Mouse (Mus musculus): ENCODE measurements around the gene Sord.

Sord gene

GRCm38 (mm10) chr2:122241226-122241625 lies 6.7 kb downstream of the Sord start:
- DNase-seq = no peak

- DNase-seq = no peak
Observed at GRCm38 (mm10) chr2:122241935-122242334, 7.4 kb downstream of the Sord start.

GRCm38 (mm10) chr2:122243671-122244131 lies 9.2 kb downstream of the Sord start:
- DNase-seq = peak; percentile 63

- no peak for DNase-seq
Observed at GRCm38 (mm10) chr2:122247786-122248185, 13.2 kb downstream of the Sord start.

- no peak for DNase-seq
Observed at GRCm38 (mm10) chr2:122255997-122256396, 21.4 kb downstream of the Sord start.

GRCm38 (mm10) chr2:122260729-122261128 lies 26.2 kb downstream of the Sord start:
- no peak for DNase-seq

- DNase-seq = no peak
Observed at GRCm38 (mm10) chr2:122264690-122265089, 30.1 kb downstream of the Sord start.

- DNase-seq = no peak
Observed at GRCm38 (mm10) chr2:122266407-122267193, 32.1 kb downstream of the Sord start.

GRCm38 (mm10) chr2:122278769-122279168 lies 44.2 kb downstream of the Sord start:
- no peak for DNase-seq

GRCm38 (mm10) chr2:122284091-122284490 lies 49.5 kb downstream of the Sord start:
- no peak for DNase-seq

- no peak for DNase-seq
Observed at GRCm38 (mm10) chr2:122286137-122286536, 51.6 kb downstream of the Sord start.

- DNase-seq = no peak
Observed at GRCm38 (mm10) chr2:122294916-122295315, 60.4 kb downstream of the Sord start.

- no peak for DNase-seq
Observed at GRCm38 (mm10) chr2:122297271-122298095, 62.9 kb downstream of the Sord start.

- no peak for DNase-seq
Observed at GRCm38 (mm10) chr2:122298096-122298499, 63.5 kb downstream of the Sord start, which contains the start of gene Duox2. Gene Duox2, minus strand, starts transcription at chr2:122298449.

- no peak for DNase-seq
Observed at GRCm38 (mm10) chr2:122298596-122299490, 64.3 kb downstream of the Sord start, which contains the start of gene Duoxa2. Gene Duoxa2, plus strand, starts transcription at chr2:122298900.

- no peak for DNase-seq
Observed at GRCm38 (mm10) chr2:122299911-122300655, 65.5 kb downstream of the Sord start.

GRCm38 (mm10) chr2:122300656-122301020 lies 66.1 kb downstream of the Sord start:
- DNase-seq = no peak

- DNase-seq = no peak
Observed at GRCm38 (mm10) chr2:122301081-122301920, 66.8 kb downstream of the Sord start.

- DNase-seq = no peak
Observed at GRCm38 (mm10) chr2:122301921-122302573, 67.5 kb downstream of the Sord start.

- DNase-seq = peak; percentile 47
Observed at GRCm38 (mm10) chr2:122302574-122303241, 68.2 kb downstream of the Sord start.
